22 mouse cellular contexts compared by ENCODE assay signal in the genomic region with DNA sequence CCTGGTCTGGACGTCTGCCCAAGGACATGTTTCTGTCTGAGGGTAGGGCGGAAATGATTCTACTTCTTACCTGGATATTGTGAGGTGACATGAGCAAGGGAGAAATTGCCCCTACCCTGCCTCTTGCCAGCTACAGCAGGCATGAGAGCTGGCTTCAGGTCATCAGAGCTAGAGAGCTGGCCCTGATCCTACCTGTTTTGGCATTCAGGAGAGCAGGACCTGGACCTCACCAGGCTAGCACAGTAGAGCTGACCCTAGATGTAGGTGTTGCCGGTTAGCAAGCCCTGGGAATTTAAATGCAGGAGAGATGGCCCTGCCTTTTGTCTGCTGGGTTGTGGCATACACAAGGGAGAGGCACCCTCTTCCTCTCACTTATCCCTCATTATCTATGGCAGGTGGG.
"Had no signal": no experiment of that assay in that cellular context is flagged by ENCODE, and none has a peak within 500 bp of the region (broad histone marks: within the 10 kb centered on the region; RNA-seq: fewer than 3 reads in every experiment).

No protein-coding gene starts in this region.

- H3K27me3 ChIP-seq: limb, embryonic 13.5 days; midbrain, embryonic 13.5 days; neural tube, embryonic 13.5 days; stomach, embryonic 15.5 days had no signal

- H3K4me2 ChIP-seq: limb, embryonic 13.5 days; lung, embryonic 14.5 days; midbrain, embryonic 13.5 days; neural tube, embryonic 13.5 days; stomach, embryonic 15.5 days had no signal

- H3K9me3 ChIP-seq: limb, embryonic 10.5 days; limb, embryonic 13.5 days; midbrain, embryonic 10.5 days; midbrain, embryonic 13.5 days; neural tube, embryonic 13.5 days; stomach, embryonic 15.5 days had no signal

- H3K27ac ChIP-seq: kidney, postnatal 0 days; layer of hippocampus, adult 2 months; limb, embryonic 10.5 days; limb, embryonic 13.5 days; liver, embryonic 14.5 days; macrophage; midbrain, embryonic 10.5 days; midbrain, embryonic 13.5 days; neural tube, embryonic 13.5 days; stomach, embryonic 15.5 days had no signal

- H3K4me3 ChIP-seq: layer of hippocampus, adult 2 months; limb, embryonic 10.5 days; limb, embryonic 13.5 days; midbrain, embryonic 10.5 days; midbrain, embryonic 13.5 days; myocyte; neural tube, embryonic 13.5 days; stomach, embryonic 15.5 days had no signal

- H3K4me1 ChIP-seq: limb, embryonic 10.5 days; limb, embryonic 13.5 days; midbrain, embryonic 10.5 days; midbrain, embryonic 13.5 days; neural tube, embryonic 13.5 days; stomach, embryonic 15.5 days had no signal

- DNase-seq: kidney, postnatal 25 days; layer of hippocampus, adult 9-11 months; liver; liver, postnatal 0 days; lung, embryonic 14.5 days; retina, postnatal 1 day; right cerebral cortex, postnatal 25 days; spleen, adult 18-20 months; thymus, postnatal 25 days had no signal

- H3K9ac ChIP-seq: limb, embryonic 13.5 days; liver, embryonic 14.5 days; liver, postnatal 0 days; lung, embryonic 14.5 days; midbrain, embryonic 13.5 days; neural tube, embryonic 13.5 days; stomach, embryonic 15.5 days had no signal

- ATAC-seq: liver, postnatal 0 days; lung, postnatal 0 days; midbrain, embryonic 13.5 days; midbrain, embryonic 16.5 days had no signal

- H3K36me3 ChIP-seq: limb, embryonic 10.5 days; limb, embryonic 13.5 days; midbrain, embryonic 10.5 days; midbrain, embryonic 13.5 days; neural tube, embryonic 13.5 days; stomach, embryonic 15.5 days had no signal
